Mouse (Mus musculus) layer of hippocampus, postnatal 10 days (tissue): Measurements from ENCODE around the gene Nrg4. TPM values are rescaled to one million over a fixed set of nuclear protein-coding genes. Genes with fewer than 3 reads are reported as not detected.

Experiments
- DNase-seq, 2 experiments: peaks; one replicate each; pipeline ENCODE4 v3.0.0; 2021; ENCODE audit warnings: low spot score in 2 of 2
- long read RNA-seq: library from polyadenylated mRNA; stranded (forward); transcript quantifications from one replicate; pipeline ENCODE4 v2.0.0, GENCODE M21; 2023
- total RNA-seq, 2 experiments: library from RNA; stranded (reverse); gene quantifications; 2 replicates each; pipeline ENCODE4 v1.2.3; 2021

The Nrg4 gene
- total RNA-seq: under 1 TPM; 0.57 to 0.65 TPM
- long read RNA-seq, partial matches to known transcripts: 0 of 2 reads
- long read RNA-seq, other reads (novel, unspliced or antisense): 2 of 2 reads

- DNase-seq: peak; percentile 74 to 89
Observed at GRCm38 (mm10) chr9:55326515-55327233, at the start of gene Nrg4, which contains the start of gene Tmem266. Gene Nrg4 (minus strand): TSS chr9:55326844. Gene Tmem266 (plus strand): TSS chr9:55326913.

GRCm38 (mm10) chr9:55371908-55372307 lies 45.3 kb upstream of the Nrg4 start:
- DNase-seq: no peak

- no peak for DNase-seq
Observed at GRCm38 (mm10) chr9:55368011-55368410, 41.4 kb upstream of the Nrg4 start.

- no peak for DNase-seq
Observed at GRCm38 (mm10) chr9:55363707-55364106, 37.1 kb upstream of the Nrg4 start.

- DNase-seq: no peak
Observed at GRCm38 (mm10) chr9:55361969-55362368, 35.3 kb upstream of the Nrg4 start.

- no peak for DNase-seq
Observed at GRCm38 (mm10) chr9:55360861-55361260, 34.2 kb upstream of the Nrg4 start.

- no peak for DNase-seq
Observed at GRCm38 (mm10) chr9:55360372-55360771, 33.7 kb upstream of the Nrg4 start.

- DNase-seq: no peak
Observed at GRCm38 (mm10) chr9:55357164-55357563, 30.5 kb upstream of the Nrg4 start.

- DNase-seq: no peak
Observed at GRCm38 (mm10) chr9:55355270-55355834, 28.7 kb upstream of the Nrg4 start.

- DNase-seq: no peak
Observed at GRCm38 (mm10) chr9:55354686-55355085, 28.0 kb upstream of the Nrg4 start.

- DNase-seq: no peak
Observed at GRCm38 (mm10) chr9:55348664-55349063, 22.0 kb upstream of the Nrg4 start.

GRCm38 (mm10) chr9:55345332-55345731 lies 18.7 kb upstream of the Nrg4 start:
- DNase-seq: no peak

GRCm38 (mm10) chr9:55344165-55344564 lies 17.5 kb upstream of the Nrg4 start:
- DNase-seq: no peak

- peak; percentile 30 to 40 for DNase-seq
Observed at GRCm38 (mm10) chr9:55332949-55333348, 6.3 kb upstream of the Nrg4 start.

GRCm38 (mm10) chr9:55332476-55332875 lies 5.8 kb upstream of the Nrg4 start:
- DNase-seq: no peak

- no peak for DNase-seq
Observed at GRCm38 (mm10) chr9:55329401-55329800, 2.8 kb upstream of the Nrg4 start.

- no peak for DNase-seq
Observed at GRCm38 (mm10) chr9:55328151-55328918, 1.7 kb upstream of the Nrg4 start.

GRCm38 (mm10) chr9:55327234-55327615 lies 581 bp upstream of the Nrg4 start:
- peak; percentile 32 to 36 for DNase-seq

- DNase-seq: no peak
Observed at GRCm38 (mm10) chr9:55325564-55326514, 805 bp downstream of the Nrg4 start.

GRCm38 (mm10) chr9:55325061-55325460 lies 1.6 kb downstream of the Nrg4 start:
- DNase-seq: no peak

- DNase-seq: peak; percentile 25 to 37
Observed at GRCm38 (mm10) chr9:55324516-55324915, 2.1 kb downstream of the Nrg4 start.
